Mouse (Mus musculus) liver, embryonic 11.5 days (tissue): ENCODE data around the gene Cd52. TPM values are rescaled to one million over a fixed set of nuclear protein-coding genes. Genes with fewer than 3 reads are reported as not detected.

ENCODE experiments used
- ATAC-seq: fragments of 200-750 bp; cut with Nextera tagmentation; replicated peaks from 2 replicates; pipeline ENCODE4 v1.8.0; 2017; ENCODE audit warnings: moderate number of reproducible peaks, mild to moderate bottlenecking, moderate TSS enrichment, moderate library complexity; ENCODE audit not compliant: low FRiP score
- DNase-seq: peaks from one replicate; pipeline ENCODE4 v3.0.0-alpha.2; 2017; ENCODE audit warnings: low spot score
- H3K27ac ChIP-seq: fragments of 300-500 bp; sonication (generic); 2 replicates; pipeline ENCODE4 v1.5.1; 2014; ENCODE audit warnings: mild to moderate bottlenecking, low read depth, low read length, control low read depth
- H3K27me3 ChIP-seq: fragments of 300-500 bp; sonication (generic); replicated peaks from 2 replicates; pipeline ENCODE4 v1.6.1; 2014; ENCODE audit warnings: low read length, mixed read lengths; ENCODE audit not compliant: control insufficient read depth, insufficient read depth
- H3K36me3 ChIP-seq: fragments of 300-500 bp; sonication (generic); 2 replicates; pipeline ENCODE4 v1.6.1; 2014; ENCODE audit warnings: mild to moderate bottlenecking, low read length, moderate library complexity, mixed read lengths; ENCODE audit not compliant: control insufficient read depth, insufficient read depth
- H3K4me1 ChIP-seq: fragments of 300-500 bp; sonication (generic); replicated peaks from 2 replicates; pipeline ENCODE4 v1.6.1; 2014; ENCODE audit warnings: low read length, mixed read lengths; ENCODE audit not compliant: control insufficient read depth, insufficient read depth
- H3K4me2 ChIP-seq: fragments of 300-500 bp; sonication (generic); 2 replicates; pipeline ENCODE4 v1.6.1; 2014; ENCODE audit warnings: mild to moderate bottlenecking, control low read depth, moderate library complexity
- H3K4me3 ChIP-seq: fragments of 300-500 bp; sonication (generic); 2 replicates; pipeline ENCODE4 v1.5.1; 2014; ENCODE audit warnings: low read depth, low read length, control low read depth
- H3K9ac ChIP-seq: fragments of 300-500 bp; sonication (generic); 2 replicates; pipeline ENCODE4 v1.6.1; 2014; ENCODE audit warnings: low read depth, low read length, control low read depth
- H3K9me3 ChIP-seq: fragments of 300-500 bp; sonication (generic); 2 replicates; pipeline ENCODE4 v1.6.1; 2016; ENCODE audit warnings: low read length, inconsistent platforms, mixed read lengths; ENCODE audit not compliant: control insufficient read depth
- whole genome bisulfite sequencing: fragments of 180-500 bp; shearing (Covaris S2); extraction: QIAGEN DNeasy Blood & Tissue Kit; methylation state at CpG from one replicate; pipeline ENCODE4 v1.1.7; 2014; 5-methylcytosine and 5-hydroxymethylcytosine counted together
- polyA plus RNA-seq: library from polyadenylated mRNA; unstranded; fragments of >200 nt; fragmentation: Nextera tagmentation; extraction: Ambion mirVana; gene quantifications from 2 replicates; pipeline ENCODE4 v1.2.1, GENCODE M21; 2014

Cd52 gene
- polyA plus RNA-seq, 1 experiment from 2014 or later, result 16.4 TPM

DNA sequence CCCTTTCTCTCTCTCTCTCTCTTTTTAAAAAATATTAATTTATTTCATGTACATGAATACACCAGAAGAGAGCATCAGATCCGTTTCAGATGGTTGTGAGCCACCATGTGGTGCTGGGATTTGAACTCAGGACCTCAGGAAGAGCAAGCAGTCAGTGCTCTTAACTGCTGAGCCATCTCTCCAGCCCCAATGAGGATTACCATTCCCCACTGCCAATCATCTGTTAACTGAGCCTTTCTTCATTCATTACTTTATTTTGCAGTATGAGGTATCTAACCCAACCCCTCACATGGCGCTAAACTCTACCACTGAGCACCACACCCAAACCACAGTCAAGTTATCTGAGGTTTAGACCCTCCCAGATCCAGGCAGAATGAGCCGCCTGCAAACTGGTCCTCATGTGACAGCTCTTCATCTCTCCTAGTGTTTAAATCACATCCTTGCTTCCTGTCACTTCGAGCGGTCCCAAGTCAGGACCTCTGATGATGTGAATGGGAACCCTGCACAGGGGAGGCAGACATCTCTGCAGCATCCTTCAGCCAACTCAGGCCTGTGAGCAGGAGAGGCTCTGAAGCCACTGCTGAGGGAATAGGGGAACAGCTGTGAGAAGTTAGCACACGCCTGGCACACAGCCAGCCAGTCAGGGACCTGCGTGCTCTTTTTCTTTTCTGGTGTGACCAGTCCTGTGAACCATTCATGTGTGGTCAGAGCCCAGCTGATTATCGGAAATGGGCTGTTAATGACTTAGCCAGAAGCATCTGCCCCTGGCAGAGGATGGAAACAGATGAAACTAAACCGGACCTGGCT, 53.4 kb downstream of the Cd52 start:
- Histone ChIP-seq H3K4me2 (no peak overlapping the region), H3K36me3 (no peaks in the 10 kb centered on the region), H3K27me3 (no peaks in the 10 kb centered on the region; the same call in 1 of the 2 replicates), H3K27ac (no peak overlapping the region), H3K9me3 (no peaks in the 10 kb centered on the region), H3K4me1 (peaks cover 8% of the 10 kb centered on the region), H3K4me3 (no peak overlapping the region), H3K9ac (no peak overlapping the region)
- DNase-seq (no peak), ATAC-seq (no peak)
- WGBS, result 36% methylated on average over 9 of the region's 9 CpGs

DNA sequence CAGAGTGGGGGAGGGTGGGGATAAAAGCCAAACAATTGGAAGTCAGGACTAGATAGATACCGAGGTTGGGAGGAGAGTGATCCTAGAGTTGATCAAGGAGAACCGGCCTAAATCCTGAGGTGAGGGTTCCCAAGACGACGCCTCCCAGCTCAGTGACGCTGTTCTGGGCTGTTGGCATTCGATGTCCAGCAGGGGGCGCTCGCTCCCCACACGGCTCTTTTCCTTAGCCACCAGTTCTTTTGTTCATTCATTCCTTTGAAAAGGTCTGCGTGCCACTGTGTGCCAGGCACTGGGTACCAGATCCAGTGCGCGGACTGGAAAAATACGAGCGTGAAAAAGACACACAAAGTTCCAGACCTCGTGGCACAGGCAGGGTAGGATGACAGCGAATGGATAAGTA, 58.9 kb downstream of the Cd52 start:
- Histone ChIP-seq H3K9me3 (no peaks in the 10 kb centered on the region), H3K4me1 (no peaks in the 10 kb centered on the region), H3K9ac (no peak overlapping the region), H3K36me3 (no peaks in the 10 kb centered on the region), H3K27me3 (no peaks in the 10 kb centered on the region), H3K27ac (peak overlapping the region; percentile 38; the same call in 1 of the 2 replicates), H3K4me2 (peak overlapping the region; percentile 33; the same call in 1 of the 2 replicates), H3K4me3 (no peak overlapping the region)
- DNase-seq, result peak; percentile 78
- no peak for ATAC-seq
- WGBS, result 4% methylated on average over 16 of the region's 16 CpGs

Other genes starting within 250 kb of the Cd52 start
- gene Rps6ka1, start 207.3 kb downstream of the Cd52 start, polyA plus RNA-seq, result 66.5 and 74.7 TPM in 2 replicates
- 1,890 and 1,897 TPM in 2 replicates for gene Hmgn2, start 126.4 kb downstream of the Cd52 start, polyA plus RNA-seq
- 30.9 and 39.0 TPM in 2 replicates for gene Dhdds, start 94.2 kb downstream of the Cd52 start, polyA plus RNA-seq
- gene Lin28a, start 76.2 kb downstream of the Cd52 start, polyA plus RNA-seq, result 5.8 TPM in 2 replicates
- gene Zfp683, start 41.2 kb downstream of the Cd52 start, polyA plus RNA-seq, result not detected in 2 replicates
- 1.2 and 1.7 TPM in 2 replicates for gene Crybg2, start 34.3 kb downstream of the Cd52 start, polyA plus RNA-seq
- 5.6 and 7.0 TPM in 2 replicates for gene Ubxn11, start 7.5 kb upstream of the Cd52 start, polyA plus RNA-seq
- gene Sh3bgrl3, start 33.7 kb upstream of the Cd52 start, polyA plus RNA-seq, result 257 and 281 TPM in 2 replicates
- gene Cep85, start 92.0 kb upstream of the Cd52 start, polyA plus RNA-seq, result 42.9 and 44.2 TPM in 2 replicates
- not detected in 2 replicates for gene Gm7534, start 107.9 kb upstream of the Cd52 start, polyA plus RNA-seq
- gene Catsper4, start 132.3 kb upstream of the Cd52 start, polyA plus RNA-seq, result not detected in 2 replicates
- 0.26 and 0.51 TPM in 2 replicates for gene Cnksr1, start 143.3 kb upstream of the Cd52 start, polyA plus RNA-seq
- 0.39 and 0.52 TPM in 2 replicates for gene E130218I03Rik, start 148.6 kb upstream of the Cd52 start, polyA plus RNA-seq
- gene Zfp593, start 150.5 kb upstream of the Cd52 start, polyA plus RNA-seq, result 17.6 and 22.4 TPM in 2 replicates
- gene Gm30191, start 151.9 kb upstream of the Cd52 start, polyA plus RNA-seq, result not detected in 2 replicates
- gene Grrp1, start 159.0 kb upstream of the Cd52 start, polyA plus RNA-seq, result 2.5 and 3.8 TPM in 2 replicates
- 19.3 and 20.0 TPM in 2 replicates for gene Pdik1l, start 192.8 kb upstream of the Cd52 start, polyA plus RNA-seq
- gene Trim63, start 220.0 kb upstream of the Cd52 start, polyA plus RNA-seq, result 0.19 and 0.33 TPM in 2 replicates
- gene Slc30a2, start 248.1 kb upstream of the Cd52 start, polyA plus RNA-seq, result not detected in 2 replicates